Mouse (Mus musculus) embryonic facial prominence, embryonic 14.5 days (tissue): ENCODE data around the gene Hhex. TPM values are rescaled to one million over a fixed set of nuclear protein-coding genes. Genes with fewer than 3 reads are reported as not detected.
A peak's percentile ranks its signal among the peaks of the same experiment; 100 is the strongest.

ENCODE experiments used
- ATAC-seq: fragments of 200-750 bp; cut with Nextera tagmentation; 2 replicates; pipeline ENCODE4 v1.8.0; 2017; ENCODE audit warnings: low read depth, moderate number of reproducible peaks, moderate TSS enrichment
- DNase-seq: peaks from one replicate; pipeline ENCODE4 v3.0.0-alpha.2; 2015; ENCODE audit warnings: low spot score
- H3K27ac ChIP-seq: fragments of 300-500 bp; sonication (generic); replicated peaks from 2 replicates; pipeline ENCODE4 v1.5.1; 2014; ENCODE audit warnings: low read depth, mild to moderate bottlenecking, low read length, moderate library complexity
- H3K27me3 ChIP-seq: fragments of 300-500 bp; sonication (generic); replicated peaks from 2 replicates; pipeline ENCODE4 v1.6.1; 2014; ENCODE audit warnings: low read length; ENCODE audit not compliant: control insufficient read depth, insufficient read depth
- H3K36me3 ChIP-seq: fragments of 300-500 bp; sonication (generic); 2 replicates; pipeline ENCODE4 v1.6.1; 2014; ENCODE audit warnings: low read length, mixed read lengths; ENCODE audit not compliant: control insufficient read depth, insufficient read depth
- H3K4me1 ChIP-seq: fragments of 300-500 bp; sonication (generic); 2 replicates; pipeline ENCODE4 v1.6.1; 2014; ENCODE audit warnings: antibody characterized with exemption, low read length; ENCODE audit not compliant: control insufficient read depth, insufficient read depth
- H3K4me2 ChIP-seq: fragments of 300-500 bp; sonication (generic); 2 replicates; pipeline ENCODE4 v1.6.1; 2014; ENCODE audit warnings: low read depth, mild to moderate bottlenecking, low read length, moderate library complexity, mixed read lengths
- H3K4me3 ChIP-seq: fragments of 300-500 bp; sonication (generic); 2 replicates; pipeline ENCODE4 v1.5.1; 2014; ENCODE audit warnings: low read depth, mild to moderate bottlenecking, low read length
- H3K9ac ChIP-seq: fragments of 300-500 bp; sonication (generic); 2 replicates; pipeline ENCODE4 v1.6.1; 2014; ENCODE audit warnings: low read depth, mild to moderate bottlenecking, low read length, moderate library complexity, mixed read lengths
- H3K9me3 ChIP-seq: fragments of 300-500 bp; sonication (generic); 2 replicates; pipeline ENCODE4 v1.6.1; 2016; ENCODE audit warnings: low read length; ENCODE audit not compliant: control insufficient read depth
- WGBS: fragments of 180-500 bp; shearing (Covaris S2); extraction: QIAGEN DNeasy Blood & Tissue Kit; methylation state at CpG from one replicate; pipeline ENCODE4 v1.1.7; 2014; 5-methylcytosine and 5-hydroxymethylcytosine counted together
- polyA plus RNA-seq: library from polyadenylated mRNA; unstranded; fragments of >200 nt; fragmentation: Nextera tagmentation; extraction: Ambion mirVana; gene quantifications from 2 replicates; pipeline ENCODE4 v1.2.1, GENCODE M21; 2014

The Hhex gene
- polyA plus RNA-seq, 1 experiment from 2014 or later = 6.7 TPM

GRCm38 (mm10) chr19:37432868-37433570 is 1.6 kb upstream of the Hhex start:
- Histone ChIP-seq H3K9ac (no peak overlapping the region), H3K27me3 (peaks cover 85% of the 10 kb centered on the region), H3K4me1 (0 out of 2 replicates have a peak, but pooled peaks cover 4% of the 10 kb centered on the region), H3K9me3 (no peaks in the 10 kb centered on the region), H3K27ac (no peak overlapping the region), H3K4me3 (no peak overlapping the region), H3K36me3 (no peaks in the 10 kb centered on the region), H3K4me2 (no peak overlapping the region)
- ATAC-seq = no peak
- WGBS = 17% methylated on average over 16 of the region's 16 CpGs
- DNase-seq = no peak

- H3K27me3 ChIP-seq = peaks cover 89% of the 10 kb centered on the region
- H3K9ac ChIP-seq = peak overlapping the region; percentile 55; the same call in 1 of the 2 replicates
- H3K4me1 ChIP-seq = 0 out of 2 replicates have a peak, but pooled peaks cover 4% of the 10 kb centered on the region
- no peaks in the 10 kb centered on the region for H3K9me3 ChIP-seq
- WGBS = 3% methylated on average over 14 of the region's 14 CpGs
- DNase-seq (no peak), ATAC-seq (no peak)
- no peak overlapping the region for H3K27ac ChIP-seq
- peak overlapping the region; percentile 50 for H3K4me3 ChIP-seq
- peak overlapping the region; percentile 74 for H3K4me2 ChIP-seq
- no peaks in the 10 kb centered on the region for H3K36me3 ChIP-seq
Observed at GRCm38 (mm10) chr19:37433895-37434262, 731 bp upstream of the Hhex start.

- H3K27ac ChIP-seq = peak overlapping the region; percentile 39
- WGBS = 3% methylated on average over 17 of the region's 77 CpGs
- ATAC-seq = peak; percentile 28; the same call in 1 of the 2 replicates
Observed at GRCm38 (mm10) chr19:37435041-37435852, 637 bp downstream of the Hhex start.

GRCm38 (mm10) chr19:37435853-37436174 is 1.2 kb downstream of the Hhex start:
- peak overlapping the region; percentile 50; the same call in 1 of the 2 replicates for H3K4me3 ChIP-seq
- 3% methylated on average over 10 of the region's 10 CpGs for WGBS
- no peaks in the 10 kb centered on the region for H3K36me3 ChIP-seq
- H3K4me2 ChIP-seq = no peak overlapping the region
- no peak overlapping the region for H3K9ac ChIP-seq
- DNase-seq (no peak), ATAC-seq (no peak)
- H3K27me3 ChIP-seq = peaks cover 96% of the 10 kb centered on the region
- H3K27ac ChIP-seq = no peak overlapping the region; the same call in 1 of the 2 replicates
- H3K4me1 ChIP-seq = 0 out of 2 replicates have a peak, but pooled peaks cover 4% of the 10 kb centered on the region
- no peaks in the 10 kb centered on the region for H3K9me3 ChIP-seq

More at GRCm38 (mm10) chr19:37435041-37435852, 637 bp downstream of the Hhex start:
- Histone ChIP-seq H3K27me3 (peaks cover 95% of the 10 kb centered on the region), H3K4me3 (peak overlapping the region; percentile 50), H3K36me3 (no peaks in the 10 kb centered on the region), H3K9ac (peak overlapping the region; percentile 55), H3K4me1 (0 out of 2 replicates have a peak, but pooled peaks cover 4% of the 10 kb centered on the region), H3K9me3 (no peaks in the 10 kb centered on the region), H3K4me2 (peak overlapping the region; percentile 74)
- peak; percentile 36 for DNase-seq

GRCm38 (mm10) chr19:37436514-37437288 is 2.1 kb downstream of the Hhex start:
- Histone ChIP-seq H3K9ac (no peak overlapping the region), H3K27me3 (peaks cover 95% of the 10 kb centered on the region), H3K36me3 (no peaks in the 10 kb centered on the region), H3K4me1 (0 out of 2 replicates have a peak, but pooled peaks cover 4% of the 10 kb centered on the region), H3K27ac (no peak overlapping the region), H3K4me2 (no peak overlapping the region), H3K9me3 (no peaks in the 10 kb centered on the region), H3K4me3 (0 out of 2 replicates have a peak overlapping the region, but pooled peaks have one; percentile 5)
- 8% methylated on average over 28 of the region's 28 CpGs for WGBS
- DNase-seq (no peak), ATAC-seq (no peak)

- 1% methylated on average over 13 of the region's 14 CpGs for WGBS
- Histone ChIP-seq H3K9ac (no peak overlapping the region), H3K36me3 (no peaks in the 10 kb centered on the region), H3K27me3 (peaks cover 92% of the 10 kb centered on the region), H3K27ac (no peak overlapping the region), H3K4me2 (no peak overlapping the region), H3K9me3 (no peaks in the 10 kb centered on the region), H3K4me3 (no peak overlapping the region), H3K4me1 (0 out of 2 replicates have a peak, but pooled peaks cover 4% of the 10 kb centered on the region)
- ATAC-seq (no peak), DNase-seq (no peak)
Observed at GRCm38 (mm10) chr19:37437289-37437606, 2.6 kb downstream of the Hhex start.

- WGBS = 74% methylated on average over 4 of the region's 4 CpGs
- no peak for ATAC-seq
- Histone ChIP-seq H3K4me2 (no peak overlapping the region), H3K9me3 (no peaks in the 10 kb centered on the region), H3K27ac (no peak overlapping the region), H3K4me1 (no peaks in the 10 kb centered on the region), H3K4me3 (no peak overlapping the region), H3K27me3 (peaks cover 67% of the 10 kb centered on the region), H3K9ac (no peak overlapping the region), H3K36me3 (no peaks in the 10 kb centered on the region)
- no peak for DNase-seq
Observed at GRCm38 (mm10) chr19:37440181-37440580, 5.6 kb downstream of the Hhex start.

GRCm38 (mm10) chr19:37440708-37441475 is 6.3 kb downstream of the Hhex start:
- 65% methylated on average over 14 of the region's 16 CpGs for WGBS
- ATAC-seq = no peak
- Histone ChIP-seq H3K9me3 (no peaks in the 10 kb centered on the region), H3K36me3 (no peaks in the 10 kb centered on the region), H3K4me1 (no peaks in the 10 kb centered on the region), H3K4me2 (no peak overlapping the region), H3K27me3 (peaks cover 60% of the 10 kb centered on the region), H3K9ac (no peak overlapping the region), H3K4me3 (no peak overlapping the region), H3K27ac (no peak overlapping the region)
- no peak for DNase-seq
